Mouse (Mus musculus): ENCODE data around the gene Zfp777. TPM values are rescaled to one million over a fixed set of nuclear protein-coding genes. Genes with fewer than 3 reads are reported as not detected.
A peak's percentile ranks its signal among the peaks of the same experiment; 100 is the strongest.

Gene Zfp777
- 27.6 and 35.2 TPM in 2 replicates for polyA plus RNA-seq (2012; rRNA removed)

DNA sequence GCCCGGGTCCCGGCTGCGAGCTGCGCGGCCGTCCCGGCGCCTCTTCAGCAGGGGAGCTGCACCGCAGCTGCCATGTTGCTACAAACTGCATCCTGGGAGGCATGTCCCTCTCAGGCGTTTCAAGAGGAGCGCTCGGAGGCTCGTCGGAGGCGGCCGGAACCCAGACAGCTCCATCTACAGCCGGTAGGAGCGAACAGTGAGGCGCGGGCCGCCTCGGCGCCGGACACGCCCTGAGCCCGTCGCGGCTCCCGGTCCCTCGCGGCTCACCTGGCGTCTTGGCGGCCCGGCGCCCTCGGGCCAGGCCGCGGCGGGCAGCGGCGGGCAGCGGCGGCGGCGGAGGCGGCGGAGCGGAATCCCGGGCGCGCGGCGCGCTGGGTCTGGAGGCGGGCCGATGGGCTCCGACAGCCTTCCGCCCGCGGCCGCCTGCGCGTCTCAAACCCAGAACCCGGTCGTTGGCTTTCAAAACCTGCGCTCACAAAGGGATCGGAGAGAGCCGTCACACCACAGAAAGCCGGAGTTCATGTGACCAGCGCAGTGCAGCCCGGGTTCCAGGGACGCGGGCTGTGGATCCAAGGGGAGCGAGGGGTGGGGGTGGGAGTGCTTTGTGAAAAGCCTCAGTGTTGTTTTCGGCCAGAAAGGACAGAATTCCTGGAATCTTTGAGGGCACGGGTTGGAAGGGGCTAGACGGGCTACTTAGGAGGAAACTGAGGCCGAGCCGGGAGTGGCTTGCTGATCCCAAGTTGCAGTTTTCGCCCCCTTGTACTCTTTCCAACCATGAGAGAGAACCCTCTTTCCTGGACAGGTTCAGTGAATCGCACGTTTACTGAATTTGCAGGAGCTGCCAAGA, at the start of gene Zfp777:
Zfp777 (minus strand) TSS at position 486 of the 847 bp plus-strand sequence.
- peak; percentile 38 for TF ChIP-seq CTCF (IDR thresholded peaks at IDR 0.05; ENCODE audit: borderline replicate concordance, insufficient read depth, low read depth, low read length)
- peak; percentile 36; the same call in 1 of the 2 replicates for TF ChIP-seq POLR2A (IDR thresholded peaks at IDR 0.05; ENCODE audit: borderline replicate concordance, insufficient read depth, low read length)
- peak within 1 kb of the TSS; percentile 84 for H3K4me3 ChIP-seq (replicated peaks; ENCODE audit: insufficient read depth, low read depth, low read length)
- 2% methylated on average over 79 of the region's 82 CpGs for WGBS
- H3K27me3 ChIP-seq (ENCODE audit: control insufficient read depth, insufficient read depth, low read length) = no peaks in the 10 kb centered on the region
- H3K27ac ChIP-seq (ENCODE audit: insufficient read depth, low read length) = peak within 1 kb of the TSS; percentile 72
- no peaks in the 10 kb centered on the region; the same call in 1 of the 2 replicates for H3K4me1 ChIP-seq (ENCODE audit: control insufficient read depth, insufficient read depth, low read length)
- DNase-seq = peak; percentile 83 to 85

DNA sequence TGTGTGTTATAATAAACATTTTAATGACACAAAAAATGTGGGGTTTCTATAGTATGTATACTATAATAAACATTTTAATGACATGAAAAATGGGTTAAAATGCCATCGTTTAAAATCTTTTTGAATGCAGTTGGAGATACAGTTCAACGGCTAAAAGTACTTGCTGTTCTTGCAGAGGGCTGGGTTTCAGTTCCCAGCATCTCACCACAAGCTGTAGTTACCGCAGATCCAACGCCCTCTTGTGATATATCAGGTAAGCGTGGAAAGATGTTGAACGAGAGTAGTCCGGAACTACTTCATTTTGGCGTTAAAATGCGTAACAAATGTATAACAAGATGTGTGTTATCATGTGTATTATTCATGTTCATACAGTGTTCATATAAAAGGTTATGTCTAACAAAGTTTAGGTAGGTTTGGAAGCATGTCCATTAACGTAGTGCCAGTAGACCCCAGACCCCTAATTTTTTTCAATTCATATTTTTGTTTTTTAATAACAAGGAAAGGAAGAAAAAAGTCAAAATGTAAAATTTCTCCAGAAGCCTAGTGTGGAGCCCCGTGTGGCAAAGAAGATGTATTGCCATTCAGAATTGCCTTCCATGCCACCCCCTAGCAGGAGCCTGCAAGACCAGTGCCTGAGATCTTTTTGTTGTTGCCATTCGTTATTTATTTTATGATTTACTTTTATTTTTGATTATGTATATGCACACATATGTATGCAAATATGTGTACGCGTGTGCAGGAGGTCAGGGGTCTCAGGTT, 38.4 kb upstream of the Zfp777 start:
- H3K4me1 ChIP-seq (ENCODE audit: control insufficient read depth, insufficient read depth, low read length) = peaks cover 13% of the 10 kb centered on the region
- no peak for TF ChIP-seq POLR2A (IDR thresholded peaks at IDR 0.05; ENCODE audit: borderline replicate concordance, insufficient read depth, low read length)
- no peak for TF ChIP-seq CTCF (IDR thresholded peaks at IDR 0.05; ENCODE audit: borderline replicate concordance, insufficient read depth, low read depth, low read length)
- no peaks in the 10 kb centered on the region for H3K27me3 ChIP-seq (ENCODE audit: control insufficient read depth, insufficient read depth, low read length)
- H3K4me3 ChIP-seq (replicated peaks; ENCODE audit: insufficient read depth, low read depth, low read length) = no peak overlapping the region
- DNase-seq = peak in 1 of 2 experiments; percentile 26
- no peak overlapping the region for H3K27ac ChIP-seq (ENCODE audit: insufficient read depth, low read length)
- WGBS = 46% methylated on average over 14 of the region's 14 CpGs

GRCm38 (mm10) chr6:48086471-48086878, 37.8 kb upstream of the Zfp777 start, which contains the start of gene Zfp746:
Gene Zfp746 (minus strand): TSS chr6:48086593.
- TF ChIP-seq CTCF (IDR thresholded peaks at IDR 0.05; ENCODE audit: borderline replicate concordance, insufficient read depth, low read depth, low read length) (peak; percentile 65), POLR2A (IDR thresholded peaks at IDR 0.05; ENCODE audit: borderline replicate concordance, insufficient read depth, low read length) (peak; percentile 53)
- peak within 1 kb of the TSS; percentile 66 for H3K27ac ChIP-seq (ENCODE audit: insufficient read depth, low read length)
- peak within 1 kb of the TSS; percentile 65 for H3K4me3 ChIP-seq (replicated peaks; ENCODE audit: insufficient read depth, low read depth, low read length)
- peaks cover 13% of the 10 kb centered on the region for H3K4me1 ChIP-seq (ENCODE audit: control insufficient read depth, insufficient read depth, low read length)
- under 1% methylated on average over 53 of the region's 53 CpGs for WGBS
- no peaks in the 10 kb centered on the region for H3K27me3 ChIP-seq (ENCODE audit: control insufficient read depth, insufficient read depth, low read length)
- peak; percentile 92 to 96 for DNase-seq

DNA sequence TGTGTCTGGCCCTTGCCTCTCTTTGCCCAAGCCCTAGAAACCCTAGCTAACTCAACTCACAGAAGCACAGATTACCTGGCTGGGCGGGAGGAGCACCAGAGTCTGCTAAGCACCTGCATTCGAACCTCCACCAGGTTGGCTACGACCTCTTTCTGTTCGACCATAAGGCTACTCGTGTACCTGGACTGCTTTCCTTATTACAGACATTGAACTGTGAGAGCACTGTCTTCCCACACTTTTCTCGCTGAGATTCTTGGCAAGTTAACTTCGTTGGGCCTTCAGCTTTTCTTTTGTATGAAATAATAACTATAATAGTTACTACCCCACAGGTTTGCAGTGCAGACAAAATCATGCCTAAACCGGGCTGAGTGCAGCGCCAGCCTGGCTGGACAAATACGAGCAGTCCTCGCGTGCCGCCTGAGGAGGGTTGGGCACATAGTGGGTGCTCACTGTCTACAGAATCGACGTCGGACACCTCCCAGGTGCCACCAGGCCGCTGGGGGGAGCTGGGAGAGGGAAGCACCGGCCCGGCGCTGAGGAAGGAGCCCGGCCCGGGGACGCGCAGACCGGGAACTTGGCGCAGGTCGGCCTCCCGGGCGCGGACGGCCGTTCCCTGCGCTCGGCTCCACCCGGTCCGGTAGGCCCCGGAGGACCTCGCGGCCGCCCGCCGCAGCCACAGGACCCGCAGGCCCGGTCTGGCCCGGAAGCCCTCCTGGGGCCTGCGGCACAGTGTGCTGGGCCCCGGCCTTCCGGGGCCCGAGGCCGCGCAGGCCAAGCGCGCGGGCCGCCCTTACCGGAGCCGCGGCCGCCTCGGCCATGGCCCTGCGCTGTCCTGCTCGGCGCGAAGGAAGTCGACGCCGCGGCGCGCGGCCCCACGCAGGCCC, 37.1 kb upstream of the Zfp777 start:
- peak; percentile 81 to 84 for DNase-seq
- H3K27me3 ChIP-seq (ENCODE audit: control insufficient read depth, insufficient read depth, low read length) = no peaks in the 10 kb centered on the region
- 1% methylated on average over 72 of the region's 72 CpGs for WGBS
- peaks cover 13% of the 10 kb centered on the region for H3K4me1 ChIP-seq (ENCODE audit: control insufficient read depth, insufficient read depth, low read length)
- H3K27ac ChIP-seq (ENCODE audit: insufficient read depth, low read length) = peak overlapping the region; percentile 66
- peak overlapping the region; percentile 65 for H3K4me3 ChIP-seq (replicated peaks; ENCODE audit: insufficient read depth, low read depth, low read length)
- peak; percentile 21; the same call in 1 of the 2 replicates for TF ChIP-seq CTCF (IDR thresholded peaks at IDR 0.05; ENCODE audit: borderline replicate concordance, insufficient read depth, low read depth, low read length)
- no peak for TF ChIP-seq POLR2A (IDR thresholded peaks at IDR 0.05; ENCODE audit: borderline replicate concordance, insufficient read depth, low read length)

DNA sequence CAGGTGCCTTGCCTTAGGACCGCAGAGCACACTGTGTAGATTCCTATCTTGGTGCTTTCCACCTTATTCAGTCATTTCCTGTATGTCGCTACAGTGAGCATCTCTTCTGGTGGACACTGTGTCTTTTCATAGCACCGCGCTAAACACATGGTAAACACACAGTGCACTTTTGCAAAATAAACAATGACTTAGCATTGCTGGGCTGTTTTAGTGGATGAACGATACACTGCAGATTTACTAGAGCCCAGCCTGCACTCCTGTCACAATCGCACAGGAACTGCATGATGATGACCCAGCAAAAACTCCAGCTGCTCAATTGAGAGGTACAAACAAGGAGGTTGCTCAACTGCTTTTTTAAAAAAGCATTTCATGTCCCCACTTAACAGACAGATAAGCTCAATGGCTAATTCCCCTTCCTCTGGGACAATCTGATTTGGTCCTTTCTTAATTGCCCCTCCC, 35.1 kb upstream of the Zfp777 start:
- no peak for DNase-seq
- Histone ChIP-seq H3K4me3 (replicated peaks; ENCODE audit: insufficient read depth, low read depth, low read length) (no peak overlapping the region), H3K27ac (ENCODE audit: insufficient read depth, low read length) (no peak overlapping the region), H3K27me3 (ENCODE audit: control insufficient read depth, insufficient read depth, low read length) (no peaks in the 10 kb centered on the region), H3K4me1 (ENCODE audit: control insufficient read depth, insufficient read depth, low read length) (peaks cover 13% of the 10 kb centered on the region)
- WGBS = 84% methylated on average over 6 of the region's 6 CpGs
- TF ChIP-seq CTCF (IDR thresholded peaks at IDR 0.05; ENCODE audit: borderline replicate concordance, insufficient read depth, low read depth, low read length) = no peak
- TF ChIP-seq POLR2A (IDR thresholded peaks at IDR 0.05; ENCODE audit: borderline replicate concordance, insufficient read depth, low read length) = no peak

DNA sequence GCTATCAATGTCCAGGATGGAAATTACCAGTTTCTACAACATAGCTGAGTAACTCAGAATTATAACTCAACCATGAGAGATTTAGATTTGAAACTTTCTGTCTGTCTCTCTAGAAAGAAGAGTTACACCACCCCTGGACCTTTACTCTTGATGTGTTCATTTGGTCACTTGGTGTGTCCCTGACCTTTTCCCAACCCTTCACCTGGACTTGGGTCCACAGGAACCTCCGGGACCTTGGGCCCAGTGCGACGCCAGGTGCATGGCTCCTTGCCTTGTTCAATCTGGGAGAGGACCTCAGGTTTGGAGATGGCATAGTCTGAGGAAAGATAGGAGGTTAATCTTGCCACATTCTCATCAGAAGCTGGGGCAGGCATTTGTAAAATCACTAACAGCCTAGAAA, 33.2 kb upstream of the Zfp777 start:
- H3K27ac ChIP-seq (ENCODE audit: insufficient read depth, low read length) = no peak overlapping the region
- no peak for DNase-seq
- peaks cover 13% of the 10 kb centered on the region for H3K4me1 ChIP-seq (ENCODE audit: control insufficient read depth, insufficient read depth, low read length)
- TF ChIP-seq POLR2A (IDR thresholded peaks at IDR 0.05; ENCODE audit: borderline replicate concordance, insufficient read depth, low read length) (no peak), CTCF (IDR thresholded peaks at IDR 0.05; ENCODE audit: borderline replicate concordance, insufficient read depth, low read depth, low read length) (no peak)
- no peak overlapping the region for H3K4me3 ChIP-seq (replicated peaks; ENCODE audit: insufficient read depth, low read depth, low read length)
- no peaks in the 10 kb centered on the region for H3K27me3 ChIP-seq (ENCODE audit: control insufficient read depth, insufficient read depth, low read length)
- WGBS = 95% methylated on average over 3 of the region's 3 CpGs

DNA sequence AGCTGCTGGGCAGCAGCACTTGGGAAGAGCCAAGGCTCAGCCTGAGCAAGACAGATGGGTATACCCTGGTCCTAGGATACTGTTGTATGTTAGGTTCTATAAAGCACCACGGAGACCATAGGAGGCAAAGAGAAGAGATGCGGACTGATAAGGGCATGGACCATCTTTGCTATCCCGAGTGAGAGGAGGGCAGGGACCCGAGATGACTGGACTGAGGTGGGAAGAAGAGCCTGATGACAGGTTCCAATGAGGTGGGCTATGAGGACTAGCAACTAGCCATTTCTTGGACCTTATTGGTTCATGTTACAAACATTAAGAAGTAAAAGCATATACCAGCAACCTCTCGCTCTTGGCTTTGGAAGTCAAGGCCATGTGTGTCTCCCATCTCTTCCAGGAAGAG, 32.3 kb upstream of the Zfp777 start:
- Histone ChIP-seq H3K27ac (ENCODE audit: insufficient read depth, low read length) (no peak overlapping the region), H3K27me3 (ENCODE audit: control insufficient read depth, insufficient read depth, low read length) (no peaks in the 10 kb centered on the region), H3K4me3 (replicated peaks; ENCODE audit: insufficient read depth, low read depth, low read length) (no peak overlapping the region), H3K4me1 (ENCODE audit: control insufficient read depth, insufficient read depth, low read length) (peaks cover 13% of the 10 kb centered on the region)
- TF ChIP-seq CTCF (IDR thresholded peaks at IDR 0.05; ENCODE audit: borderline replicate concordance, insufficient read depth, low read depth, low read length) = no peak
- no peak for TF ChIP-seq POLR2A (IDR thresholded peaks at IDR 0.05; ENCODE audit: borderline replicate concordance, insufficient read depth, low read length)
- WGBS = 93% methylated on average over 5 of the region's 5 CpGs
- no peak for DNase-seq
